Mouse (Mus musculus) forelimb bud, embryonic 11.5 days (tissue): ENCODE data around the gene Dppa3.
"Not testable (repeated sequence)": the region's sequence is repeated elsewhere in the genome, so short reads cannot be mapped to it uniquely, and the experiment has no call there.

Source experiments
- DNase-seq: peaks from one replicate; pipeline ENCODE4 v3.0.0-alpha.2; 2012; ENCODE audit warnings: low read depth, low spot score

The Dppa3 gene

DNA sequence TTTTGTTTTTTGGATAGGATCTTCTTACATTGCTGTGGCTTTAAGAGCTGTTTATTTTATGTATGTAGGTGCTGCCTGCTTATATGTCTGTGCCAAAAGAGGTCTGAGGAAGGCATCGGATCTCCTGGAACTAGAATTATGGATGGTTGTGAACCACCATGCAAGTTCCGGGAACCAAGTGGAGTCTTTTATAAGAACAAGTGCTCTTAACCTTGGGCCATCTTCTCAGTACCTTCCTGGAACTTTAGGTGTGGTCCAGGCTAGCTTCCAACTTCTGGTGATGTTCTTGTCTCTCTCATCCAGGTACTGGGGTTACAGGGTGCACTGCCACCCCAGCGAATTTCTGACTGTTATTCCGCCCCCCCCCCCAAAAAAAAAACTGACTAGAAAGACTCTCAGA is 13.8 kb upstream of the Dppa3 start:
- no peak for DNase-seq

DNA sequence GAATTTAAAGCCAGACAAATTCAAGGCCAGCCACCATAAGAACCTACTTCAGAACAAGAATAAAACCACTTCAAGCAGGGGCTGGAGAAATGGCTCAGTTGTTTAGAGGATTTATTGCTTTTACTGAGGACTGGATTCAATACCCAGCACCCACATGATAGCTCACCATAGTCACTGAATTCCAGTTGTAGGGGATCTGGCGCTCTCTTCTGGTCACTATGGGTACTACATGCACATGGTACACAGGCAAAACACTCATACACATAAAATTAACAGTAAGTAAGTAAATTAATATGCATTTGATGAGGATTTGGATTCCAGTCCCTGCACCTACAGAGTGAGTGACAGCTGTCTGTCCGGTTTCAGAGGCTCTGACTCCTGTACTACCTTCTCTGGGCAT is 12.2 kb upstream of the Dppa3 start:
- DNase-seq: no peak

DNA sequence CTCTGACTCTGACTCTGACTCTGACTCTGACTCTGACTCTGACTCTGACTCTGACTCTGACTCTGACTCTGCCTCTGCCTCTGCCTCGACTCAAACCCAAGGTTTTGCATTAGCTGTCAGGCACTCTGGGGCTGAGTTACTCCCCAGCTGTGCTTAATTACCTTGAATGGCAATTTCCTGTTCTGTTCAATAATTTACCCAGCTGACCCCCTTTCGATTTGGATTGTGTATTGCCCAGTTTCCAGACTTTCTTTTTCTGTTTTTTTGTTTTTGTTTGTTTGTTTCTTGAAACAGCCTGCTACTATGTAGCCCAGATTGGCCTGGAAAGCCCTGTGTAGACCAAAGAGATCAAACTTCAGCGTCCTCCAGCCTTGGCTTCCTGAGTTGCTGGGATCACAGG is 10.2 kb upstream of the Dppa3 start:
- DNase-seq: no peak

DNA sequence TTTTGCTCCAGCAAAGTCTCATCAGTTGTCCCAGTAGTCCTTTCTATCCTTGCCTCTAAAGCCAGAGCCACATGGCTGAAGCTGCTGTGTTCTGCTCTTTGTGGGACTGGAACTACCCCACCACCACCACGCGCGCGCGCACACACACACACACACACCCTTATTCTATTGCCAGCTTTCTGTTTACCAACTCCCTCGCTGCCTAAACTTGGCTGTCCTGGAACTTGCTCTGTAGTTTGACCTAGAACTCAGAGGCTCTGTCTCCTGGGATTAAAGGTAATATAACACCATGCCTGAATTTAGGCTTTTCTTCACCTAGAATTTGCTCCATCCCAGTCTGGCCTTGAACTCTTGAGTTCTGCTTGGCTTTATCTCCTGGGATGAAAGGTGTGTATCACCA is 5.1 kb upstream of the Dppa3 start:
- no peak for DNase-seq

DNA sequence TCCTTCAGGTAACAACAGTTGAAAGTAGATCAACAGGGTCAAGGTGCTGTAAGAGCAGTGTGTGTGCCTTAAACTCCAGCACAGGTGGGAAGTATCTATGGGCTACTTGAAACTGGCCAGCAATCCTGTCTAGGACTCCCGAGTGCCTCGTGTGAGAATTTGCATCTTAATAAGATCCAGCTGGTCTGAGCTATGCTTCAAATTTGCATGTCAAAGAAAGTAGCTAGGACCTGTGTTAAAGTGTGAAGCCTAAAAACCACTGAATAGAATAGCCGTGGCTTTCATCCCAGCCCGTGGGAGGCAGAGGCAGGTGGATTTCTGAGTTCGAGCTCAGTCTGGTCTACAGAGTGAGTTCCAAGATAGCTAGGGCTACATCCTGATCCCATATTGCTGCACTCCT is 1.7 kb upstream of the Dppa3 start:
- DNase-seq: no peak

DNA sequence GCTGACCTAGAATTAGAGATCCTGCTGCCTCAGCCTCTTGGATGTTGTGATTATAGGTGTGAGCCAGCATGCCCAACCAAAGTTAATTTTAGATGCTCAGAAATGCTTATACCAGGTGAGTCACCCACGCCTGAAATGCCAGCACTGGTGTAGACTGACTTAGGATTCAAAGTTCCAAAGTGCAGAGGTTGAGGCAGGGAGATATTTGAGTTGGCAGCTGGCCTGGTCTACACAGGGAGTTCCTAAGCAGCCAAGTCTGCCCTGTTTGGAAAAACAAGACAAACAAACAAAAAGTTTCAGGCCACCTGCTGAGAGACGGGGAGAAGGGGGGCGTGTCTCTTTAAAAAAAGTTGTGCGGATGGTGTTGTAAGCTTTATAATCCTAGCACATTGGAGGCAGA is 1.1 kb upstream of the Dppa3 start:
- DNase-seq: no peak

DNA sequence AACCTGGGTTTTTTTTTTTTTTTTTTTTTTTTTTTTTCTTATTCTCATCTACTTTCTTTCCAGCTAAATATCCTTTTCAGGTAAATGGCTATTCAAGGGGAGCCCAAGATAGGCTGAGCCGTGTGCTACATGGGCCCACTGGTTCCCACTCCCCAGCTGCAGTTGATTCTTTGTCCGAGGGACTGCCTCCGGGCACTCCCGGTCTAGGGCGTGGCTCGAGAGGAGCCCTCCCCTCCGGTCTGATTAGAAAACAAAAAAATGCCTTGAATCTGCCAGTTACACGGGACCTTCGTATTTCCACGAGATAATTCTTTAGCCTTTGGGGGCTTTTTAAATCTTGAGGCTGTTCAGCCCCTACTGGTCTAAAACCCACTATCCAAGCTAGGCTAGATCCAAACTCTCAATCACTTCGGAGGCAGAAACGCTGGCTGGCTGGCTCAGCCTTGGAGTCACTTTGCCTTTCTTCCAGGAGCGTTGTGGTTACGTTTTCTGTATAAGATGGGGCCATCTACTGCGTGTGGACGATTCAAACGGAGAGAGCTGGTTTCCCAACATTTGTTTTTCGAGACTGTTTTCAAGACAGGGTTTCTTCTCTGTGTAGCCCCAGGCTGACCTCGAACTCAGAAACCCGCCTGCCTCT is 1.4 kb downstream of the Dppa3 start:
- DNase-seq: no peak

DNA sequence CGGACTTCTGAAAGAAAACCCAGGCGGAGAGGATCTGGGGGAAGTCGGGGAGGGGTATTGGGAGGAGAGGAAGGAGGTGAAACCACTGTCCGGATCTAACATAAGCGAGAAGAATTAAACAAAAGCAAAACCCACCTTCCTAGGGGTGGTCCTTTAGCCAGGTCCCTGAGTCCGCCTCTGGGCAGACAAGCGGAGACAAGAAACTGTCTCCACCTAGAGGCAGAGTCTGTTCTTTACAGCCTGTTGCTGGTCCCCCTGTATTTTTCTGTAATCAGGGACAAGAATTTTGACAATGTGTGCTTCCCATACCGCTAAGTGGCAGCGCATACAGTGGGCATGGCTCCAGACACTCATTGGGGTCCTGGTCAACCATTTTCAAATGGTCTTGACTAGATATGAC is 7.2 kb downstream of the Dppa3 start:
- DNase-seq: peak; percentile 35

DNA sequence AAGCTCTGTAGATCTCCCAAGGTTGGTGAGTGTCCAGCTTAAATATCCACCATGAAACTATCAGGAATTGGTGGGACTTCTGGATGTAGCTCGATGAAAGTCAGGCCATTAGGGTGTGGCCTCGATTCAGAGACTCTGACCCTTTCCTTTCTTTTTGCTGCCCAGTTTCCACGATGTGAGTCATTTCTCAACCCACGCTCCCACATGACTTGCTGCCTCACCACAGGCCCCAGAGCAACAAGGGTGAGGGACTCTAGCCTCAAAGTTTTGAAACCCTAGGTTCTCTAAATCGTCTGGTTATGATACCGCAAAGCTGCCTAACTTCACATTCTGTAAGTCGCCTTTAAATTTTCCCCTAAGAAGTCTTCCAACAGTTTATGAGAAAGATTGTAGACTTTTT is 9.1 kb downstream of the Dppa3 start:
- DNase-seq: no peak

DNA sequence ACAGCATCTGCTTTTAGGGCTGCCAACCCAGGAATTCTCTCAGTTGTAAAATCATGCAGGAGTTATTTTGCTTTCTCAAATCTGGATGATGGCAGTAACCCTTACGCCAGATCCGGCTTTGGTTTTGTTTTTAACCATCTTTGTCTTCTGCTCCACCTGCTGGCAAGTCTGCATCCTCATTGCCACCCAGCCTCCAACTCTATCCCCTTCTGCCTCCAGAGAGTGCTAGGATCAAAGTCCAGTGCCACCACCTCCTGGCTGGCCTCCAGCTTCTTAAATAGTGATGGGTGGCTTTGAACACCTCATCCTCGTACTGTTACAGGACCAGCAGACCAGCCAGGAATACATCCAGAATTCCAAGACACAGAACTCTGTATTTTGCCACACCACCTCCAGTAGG is 10.5 kb downstream of the Dppa3 start:
- no peak for DNase-seq

DNA sequence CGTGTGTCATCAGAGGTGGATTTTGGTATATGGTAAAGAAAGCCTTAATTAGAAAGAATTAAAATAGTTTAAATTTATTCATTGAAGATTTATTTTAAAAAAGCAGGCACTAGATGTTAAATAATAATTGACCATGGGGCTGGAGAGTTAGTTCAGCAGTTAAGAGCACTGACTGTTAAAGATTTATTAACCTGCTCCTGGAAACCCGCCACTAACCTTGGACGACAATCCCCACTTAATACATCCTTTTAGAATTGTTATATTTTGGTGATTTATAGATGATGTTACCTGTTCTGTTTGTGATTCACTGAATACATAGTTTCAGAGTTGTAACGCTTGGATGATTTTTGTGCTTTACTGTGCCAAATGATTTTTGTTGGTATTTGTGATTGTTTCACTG is 11.4 kb downstream of the Dppa3 start:
- not testable (repeated sequence) for DNase-seq

DNA sequence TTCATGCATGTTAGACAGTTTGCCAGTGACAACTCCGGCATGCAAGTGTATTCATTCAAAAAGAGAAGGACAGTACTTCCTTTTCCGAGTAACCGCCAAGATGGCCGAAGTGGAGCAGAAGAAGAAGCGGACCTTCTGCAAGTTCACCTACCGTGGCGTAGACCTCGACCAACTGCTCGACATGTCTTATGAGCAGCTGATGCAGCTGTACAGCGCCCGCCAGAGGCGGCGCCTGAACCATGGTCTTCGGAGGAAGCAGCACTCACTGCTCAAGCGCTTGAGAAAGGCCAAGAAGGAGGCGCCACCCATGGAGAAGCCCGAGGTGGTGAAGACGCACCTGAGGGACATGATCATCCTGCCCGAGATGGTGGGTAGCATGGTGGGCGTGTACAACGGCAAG is 18.0 kb downstream of the Dppa3 start:
- DNase-seq: not testable (repeated sequence)

DNA sequence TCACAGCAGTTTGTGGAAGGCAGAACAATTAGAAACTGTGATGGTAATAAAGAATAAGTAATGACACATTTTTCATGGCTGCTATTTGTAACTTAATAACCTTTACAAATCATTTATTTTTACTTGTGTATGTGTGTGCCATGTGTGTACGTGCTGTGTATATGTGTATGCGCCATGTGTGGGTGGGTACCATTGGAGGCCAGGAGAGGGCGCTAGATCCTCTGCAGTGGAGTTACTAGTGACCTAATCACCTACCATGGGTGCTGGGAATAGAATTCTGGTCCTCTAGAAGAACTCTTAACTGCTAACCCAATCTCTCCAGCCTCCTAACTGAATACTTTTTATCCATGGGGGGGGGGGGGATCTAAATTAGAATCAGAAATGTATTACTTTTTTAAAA is 23.7 kb downstream of the Dppa3 start:
- no peak for DNase-seq

DNA sequence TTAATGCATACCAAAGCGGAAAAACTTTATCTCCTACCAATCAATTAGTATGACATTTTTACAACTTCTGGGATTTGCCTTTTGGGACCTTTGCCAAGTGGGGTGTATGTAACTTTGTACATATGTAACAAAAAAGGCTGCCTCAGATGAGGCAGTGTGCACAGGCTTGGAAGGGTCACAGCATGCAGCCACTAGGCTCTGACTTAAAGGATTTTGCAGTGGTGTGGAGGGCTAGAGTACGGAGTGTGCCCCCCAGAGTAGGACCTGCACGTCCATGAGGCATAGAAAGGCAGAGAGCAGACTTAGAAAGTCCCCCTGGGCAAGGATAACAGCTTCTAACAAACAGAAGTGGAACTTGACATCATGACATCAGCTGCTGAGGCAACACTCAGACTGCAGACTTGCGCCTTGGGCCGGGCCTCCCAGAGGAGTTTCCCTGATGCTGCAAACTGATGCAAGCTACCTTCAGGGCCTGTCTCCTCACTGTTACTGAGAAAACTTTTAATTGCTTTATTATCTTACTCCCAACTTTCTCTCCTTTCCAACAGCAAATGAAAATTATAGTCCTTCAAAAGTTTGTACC is 24.3 kb downstream of the Dppa3 start:
- DNase-seq: no peak

DNA sequence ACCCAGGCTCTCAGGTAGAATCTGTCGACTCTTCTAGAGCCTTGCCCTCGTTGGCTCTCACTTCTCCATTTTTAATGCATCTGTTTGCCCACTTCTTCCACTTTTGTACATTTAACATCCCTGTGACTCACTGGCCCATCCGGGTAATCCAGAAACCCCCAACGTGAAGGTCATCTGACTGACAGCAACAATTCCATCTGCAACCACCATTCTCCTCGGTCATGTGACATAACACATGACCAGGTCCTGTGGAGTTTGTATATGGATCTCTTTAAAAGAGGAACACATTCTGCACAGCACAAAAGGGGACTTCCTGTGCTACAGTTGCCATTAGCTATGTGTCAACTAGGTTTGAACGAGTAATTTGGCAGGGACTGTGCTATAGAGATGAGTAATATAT is 28.1 kb downstream of the Dppa3 start:
- DNase-seq: no peak

DNA sequence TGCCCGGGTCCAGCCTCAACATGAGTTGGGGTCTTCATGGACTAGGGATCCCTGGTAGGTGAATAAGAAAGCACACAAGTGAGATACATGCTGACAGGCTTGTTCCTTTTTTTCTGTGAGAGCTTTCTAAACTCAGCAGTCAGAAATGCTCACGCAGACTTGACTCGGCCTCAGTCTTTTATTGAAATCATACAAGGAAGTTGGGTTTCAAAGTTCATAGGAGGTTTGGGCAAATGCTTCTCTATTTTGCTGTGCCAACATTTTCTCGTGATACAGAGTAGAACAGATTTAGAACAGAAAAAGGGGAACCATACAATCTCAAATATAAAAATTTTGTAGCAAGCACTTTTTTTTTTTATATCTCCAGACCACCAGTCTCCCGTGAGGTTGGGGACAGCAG is 31.4 kb downstream of the Dppa3 start:
- no peak for DNase-seq

DNA sequence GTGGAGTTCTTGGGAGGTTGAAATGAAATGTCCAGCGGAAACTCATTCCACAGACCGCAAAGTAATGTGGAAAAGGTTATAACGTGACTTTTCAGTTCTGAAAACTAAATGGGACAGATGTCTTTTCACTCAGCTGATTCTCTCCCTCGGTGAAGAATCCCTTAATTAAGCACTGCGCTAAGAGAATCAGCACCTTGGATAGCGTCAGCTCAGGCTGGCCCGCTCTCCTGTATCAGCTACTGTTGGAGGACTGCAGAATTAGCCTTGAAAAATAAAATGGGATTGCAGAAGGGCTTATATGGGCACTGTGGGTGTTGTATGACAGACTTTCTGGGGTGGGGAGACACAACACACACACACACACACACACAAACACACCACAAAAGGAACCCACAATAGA is 33.4 kb downstream of the Dppa3 start:
- DNase-seq: peak; percentile 71

DNA sequence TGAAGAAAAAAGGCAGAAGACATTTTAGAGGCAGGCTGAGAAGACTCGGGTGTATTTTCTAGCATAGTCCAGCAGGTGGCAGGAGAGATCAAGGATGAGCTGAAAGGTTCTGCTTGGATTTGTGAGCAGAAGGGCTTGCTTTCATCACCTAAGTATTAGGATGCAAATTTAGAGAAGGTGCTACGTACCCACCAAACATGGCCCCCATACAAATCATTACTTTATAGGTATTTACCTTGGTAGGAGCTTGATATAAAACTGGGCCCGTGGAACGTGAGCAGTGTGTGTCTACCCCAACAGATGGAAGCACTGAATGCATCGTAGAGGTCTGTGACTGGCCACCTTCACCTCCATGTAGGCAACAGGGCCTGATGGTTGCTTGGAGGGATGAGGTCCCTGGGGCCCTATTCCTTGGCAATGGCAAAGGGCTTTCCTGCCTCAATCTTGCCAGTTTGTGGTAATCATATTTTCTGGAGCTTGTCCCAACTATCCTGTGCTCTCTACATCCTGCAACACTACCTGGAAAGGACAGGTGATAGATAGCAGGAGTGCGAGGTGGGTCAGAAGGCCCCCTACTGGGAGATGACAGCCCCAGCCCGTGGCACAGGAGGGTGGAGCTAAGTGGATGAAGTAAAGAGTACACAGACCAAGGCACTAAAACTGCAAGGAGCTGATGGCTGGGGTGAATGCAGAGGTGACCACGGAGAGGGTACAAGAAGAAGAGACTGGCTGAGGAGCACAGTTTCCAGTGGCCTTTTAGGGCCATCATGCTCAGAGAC is 34.6 kb downstream of the Dppa3 start:
- peak; percentile 62 for DNase-seq

DNA sequence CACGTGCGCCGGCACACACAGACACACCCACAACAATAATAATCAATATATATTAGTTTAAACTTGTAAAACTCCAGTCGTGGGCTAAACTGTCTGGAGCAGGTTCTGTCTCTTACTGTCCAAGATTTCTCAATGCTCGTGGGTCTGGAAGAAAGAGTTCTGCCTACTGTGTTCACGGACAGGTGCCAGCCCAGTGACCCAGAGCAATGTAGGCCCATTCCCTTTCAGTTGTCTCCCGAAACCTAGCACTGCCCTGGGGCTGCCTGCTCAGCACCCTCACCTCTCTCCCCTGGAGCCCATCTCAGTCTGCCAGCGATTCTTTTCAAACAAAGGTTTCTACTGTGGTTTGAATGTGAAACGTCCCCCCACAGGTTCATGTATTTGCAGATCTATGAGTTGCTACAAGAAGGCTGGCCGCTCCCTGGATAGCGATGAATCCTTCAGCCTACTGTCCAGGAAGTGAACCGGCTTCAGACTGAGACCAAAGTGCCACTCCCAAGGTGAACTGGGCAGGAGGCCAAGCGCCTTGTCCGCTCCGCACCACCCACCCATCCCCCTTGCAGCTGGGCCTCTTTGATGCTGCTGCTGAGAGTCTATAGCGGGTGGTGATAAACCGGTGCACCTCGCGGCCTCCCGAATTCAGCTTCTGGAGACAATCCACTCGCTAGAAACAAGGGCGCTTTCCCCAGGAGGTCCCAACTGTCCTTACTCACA is 36.5 kb downstream of the Dppa3 start:
- no peak for DNase-seq

DNA sequence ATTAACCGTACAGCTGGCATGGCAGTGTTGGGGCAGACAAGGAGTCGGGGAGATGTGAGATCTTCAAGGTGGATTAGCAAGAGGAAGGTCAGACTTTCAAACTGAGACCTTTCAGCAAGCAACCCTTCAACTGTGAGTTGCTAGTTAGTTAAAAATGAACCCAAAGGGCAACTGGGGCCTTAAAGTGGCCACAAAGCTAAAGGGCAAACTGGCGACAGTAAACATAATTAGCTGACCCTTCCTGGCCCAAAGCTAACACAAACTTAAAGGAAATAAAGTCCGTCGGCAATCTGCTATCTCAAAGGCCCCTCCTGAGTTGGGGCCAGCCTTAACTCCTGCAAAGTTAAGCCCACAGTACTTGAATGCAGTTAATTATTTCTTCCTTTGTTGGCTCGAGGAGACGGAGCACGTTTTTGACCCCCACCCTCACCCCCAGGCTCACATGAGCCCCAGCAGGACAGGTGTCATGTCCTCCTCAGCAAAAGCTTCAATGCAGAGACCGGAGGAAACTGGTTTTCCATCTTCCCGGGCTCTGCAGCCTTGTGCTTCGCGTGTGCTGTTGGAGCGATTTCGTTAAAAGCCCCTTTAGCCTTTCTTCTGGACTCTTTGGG is 37.5 kb downstream of the Dppa3 start:
- DNase-seq: no peak

DNA sequence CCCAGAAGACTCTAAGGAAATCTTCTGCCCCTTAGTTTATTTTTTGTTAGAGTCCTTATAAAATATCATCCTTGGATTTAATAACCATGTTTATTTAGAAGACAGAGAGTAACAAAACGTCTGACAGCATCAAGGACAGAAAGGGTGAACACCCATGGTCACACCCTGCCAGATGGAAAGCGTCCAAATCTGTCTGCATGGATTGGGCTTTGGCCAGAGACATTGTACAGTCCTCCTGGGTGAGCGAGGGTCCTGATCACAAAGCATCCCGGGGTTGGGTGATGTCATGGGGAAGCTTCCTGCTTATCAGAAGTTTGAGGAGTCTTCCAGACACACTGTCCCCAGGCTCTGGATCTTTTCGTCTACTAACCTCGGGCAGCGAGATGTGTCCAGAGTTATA is 39.7 kb downstream of the Dppa3 start:
- DNase-seq: no peak

DNA sequence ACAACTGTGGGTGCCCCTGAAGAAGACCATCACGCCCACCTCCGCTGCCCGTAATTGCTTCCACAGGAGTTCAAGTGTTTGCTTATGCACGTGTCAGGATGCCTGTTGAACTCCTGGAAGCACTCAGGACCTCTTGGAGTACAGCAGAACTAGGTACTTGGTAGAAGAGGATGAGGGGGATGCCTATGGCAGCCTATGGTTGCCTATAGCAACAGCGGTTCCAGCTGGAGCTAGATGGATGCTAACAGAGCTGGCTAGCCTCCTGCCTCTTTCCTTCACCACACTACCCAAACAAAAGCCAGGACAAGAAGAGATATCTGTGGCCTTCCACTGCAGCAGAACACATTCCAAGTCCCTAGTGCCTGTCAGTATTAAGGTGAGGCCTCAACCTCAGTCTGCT is 41.5 kb downstream of the Dppa3 start:
- no peak for DNase-seq
